Mouse (Mus musculus) neural tube, embryonic 13.5 days (tissue): ENCODE data around the gene Bmi1. TPM values are rescaled to one million over a fixed set of nuclear protein-coding genes. Genes with fewer than 3 reads are reported as not detected.
A peak's percentile ranks its signal among the peaks of the same experiment; 100 is the strongest.

Experiments
- ATAC-seq: fragments of 200-750 bp; cut with Nextera tagmentation; 2 replicates; pipeline ENCODE4 v1.8.0; 2017; ENCODE audit warnings: low read depth, mild to moderate bottlenecking, moderate TSS enrichment, moderate library complexity
- H3K27ac ChIP-seq: fragments of 300-500 bp; sonication (generic); replicated peaks from 2 replicates; pipeline ENCODE4 v1.5.1; 2015; ENCODE audit warnings: moderate library complexity, mild to moderate bottlenecking, inconsistent platforms
- H3K27me3 ChIP-seq: fragments of 300-500 bp; sonication (generic); 2 replicates; pipeline ENCODE4 v1.6.1; 2015; ENCODE audit warnings: mild to moderate bottlenecking, inconsistent platforms
- H3K36me3 ChIP-seq: fragments of 300-500 bp; sonication (generic); 2 replicates; pipeline ENCODE4 v1.6.1; 2015; ENCODE audit warnings: mild to moderate bottlenecking, inconsistent platforms
- H3K4me1 ChIP-seq: fragments of 300-500 bp; sonication (generic); replicated peaks from 2 replicates; pipeline ENCODE4 v1.6.1; 2015; ENCODE audit warnings: inconsistent platforms
- H3K4me2 ChIP-seq: fragments of 300-500 bp; sonication (generic); 2 replicates; pipeline ENCODE4 v1.6.1; 2015; ENCODE audit warnings: inconsistent platforms, mild to moderate bottlenecking, moderate library complexity
- H3K4me3 ChIP-seq: fragments of 300-500 bp; sonication (generic); 2 replicates; pipeline ENCODE4 v1.5.1; 2015; ENCODE audit warnings: mild to moderate bottlenecking, inconsistent platforms
- H3K9ac ChIP-seq: fragments of 300-500 bp; sonication (generic); 2 replicates; pipeline ENCODE4 v1.6.1; 2015; ENCODE audit warnings: moderate library complexity, mild to moderate bottlenecking, inconsistent platforms
- H3K9me3 ChIP-seq: fragments of 300-500 bp; sonication (generic); 2 replicates; pipeline ENCODE4 v1.6.1; 2016; ENCODE audit warnings: inconsistent platforms
- WGBS: fragments of 180-500 bp; shearing (Covaris S2); methylation state at CpG from one replicate; pipeline ENCODE4 v1.1.7; 2015; 5-methylcytosine and 5-hydroxymethylcytosine counted together
- polyA plus RNA-seq: library from polyadenylated mRNA; unstranded; fragments of >200 nt; fragmentation: Nextera tagmentation; extraction: Ambion mirVana; gene quantifications from 2 replicates; pipeline ENCODE4 v1.2.1, GENCODE M21; 2015

Bmi1 gene
- 34.2 and 40.7 TPM in 2 replicates for polyA plus RNA-seq

DNA sequence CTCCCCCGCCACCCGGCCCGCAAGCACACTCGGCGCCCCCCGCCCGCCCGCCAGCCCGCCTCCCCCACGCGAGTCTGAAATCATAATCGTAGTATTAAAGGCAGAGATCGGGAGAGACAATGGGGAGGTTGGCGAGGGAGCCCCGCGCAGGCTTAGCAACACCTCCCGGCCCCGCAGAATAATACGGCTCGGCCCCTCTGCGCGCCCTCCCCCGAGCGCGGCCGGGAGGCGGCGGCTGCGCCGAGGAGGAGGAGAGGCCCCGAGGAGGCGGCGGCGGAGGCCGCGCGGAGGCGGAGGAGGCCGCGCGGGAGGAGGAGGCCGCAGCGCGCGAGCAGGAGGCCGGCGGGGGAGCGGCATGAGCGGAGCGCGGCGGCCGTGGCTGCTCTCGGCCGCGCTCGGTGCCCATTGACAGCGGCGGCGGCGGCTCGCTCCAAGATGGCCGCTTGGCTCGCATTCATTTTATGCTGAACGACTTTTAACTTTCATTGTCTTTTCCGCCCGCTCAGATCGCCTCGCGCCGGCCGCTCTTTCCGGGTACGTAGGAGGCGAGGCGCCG lies at the start of gene Bmi1:
TSS of gene Bmi1 (plus strand) at position 83 of the 556 bp plus-strand sequence.
- H3K4me1 ChIP-seq = peaks cover 55% of the 10 kb centered on the region
- peak within 1 kb of the TSS; percentile 91 for H3K4me3 ChIP-seq
- H3K27me3 ChIP-seq = peaks cover 46% of the 10 kb centered on the region
- no peaks in the 10 kb centered on the region for H3K36me3 ChIP-seq
- H3K27ac ChIP-seq = peak within 1 kb of the TSS; percentile 100
- no peaks in the 10 kb centered on the region for H3K9me3 ChIP-seq
- 1% methylated on average over 58 of the region's 77 CpGs for WGBS
- ATAC-seq = peak; percentile 74
- peak within 1 kb of the TSS; percentile 99 for H3K9ac ChIP-seq
- peak within 1 kb of the TSS; percentile 78 for H3K4me2 ChIP-seq

DNA sequence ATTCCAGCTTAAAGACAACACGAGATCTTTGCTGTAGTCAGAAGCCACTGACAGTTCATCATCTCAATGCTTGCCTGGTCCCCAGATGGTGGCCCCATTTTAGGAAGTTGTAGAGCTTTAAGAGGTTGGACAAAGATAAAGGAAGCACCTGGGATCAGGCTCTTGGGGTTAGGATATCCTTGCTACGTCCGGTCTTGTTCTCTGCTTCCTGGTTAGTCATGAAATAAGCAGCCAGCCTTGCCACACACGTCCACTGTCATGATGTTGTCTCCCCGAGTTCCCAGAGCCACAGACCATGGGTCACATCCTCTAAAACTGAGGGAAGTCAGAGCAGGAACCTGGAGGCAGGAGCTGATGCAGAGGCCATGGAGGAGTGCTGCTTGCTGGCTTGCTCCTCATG lies 46.3 kb upstream of the Bmi1 start:
- no peaks in the 10 kb centered on the region for H3K36me3 ChIP-seq

DNA sequence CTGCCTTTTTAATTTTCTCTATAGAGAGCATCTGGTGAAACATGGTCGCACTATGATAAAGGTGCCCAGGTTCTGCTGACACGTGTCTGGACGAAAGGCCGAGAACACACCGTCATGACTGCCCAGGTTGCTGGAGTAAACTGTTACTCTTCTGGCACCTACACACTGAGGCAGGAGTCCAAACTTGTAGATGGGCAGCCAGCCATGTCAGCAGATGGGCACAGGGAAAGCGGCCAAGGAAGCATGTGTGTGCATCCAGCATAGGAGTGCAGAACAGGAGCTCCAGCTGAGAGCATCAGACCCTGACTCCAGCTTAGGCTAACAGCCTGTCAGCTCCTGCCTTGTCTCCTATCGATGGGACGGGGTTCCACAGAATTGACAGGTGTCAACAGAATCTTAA lies 41.8 kb upstream of the Bmi1 start:
- Histone ChIP-seq H3K4me3 (no peak overlapping the region), H3K4me1 (no peaks in the 10 kb centered on the region), H3K36me3 (no peaks in the 10 kb centered on the region), H3K9ac (no peak overlapping the region), H3K27me3 (no peaks in the 10 kb centered on the region), H3K9me3 (no peaks in the 10 kb centered on the region; the same call in 1 of the 2 replicates), H3K4me2 (no peak overlapping the region), H3K27ac (no peak overlapping the region)
- peak; percentile 47; the same call in 1 of the 2 replicates for ATAC-seq
- 80% methylated on average over 8 of the region's 8 CpGs for WGBS

More for the DNA sequence above, 46.3 kb upstream of the Bmi1 start:
- no peaks in the 10 kb centered on the region for H3K9me3 ChIP-seq
- H3K4me3 ChIP-seq = no peak overlapping the region
- no peaks in the 10 kb centered on the region for H3K27me3 ChIP-seq
- no peak overlapping the region for H3K27ac ChIP-seq
- H3K9ac ChIP-seq = no peak overlapping the region
- no peak overlapping the region for H3K4me2 ChIP-seq
- H3K4me1 ChIP-seq = no peaks in the 10 kb centered on the region
- 76% methylated on average over 5 of the region's 5 CpGs for WGBS
- ATAC-seq = no peak

DNA sequence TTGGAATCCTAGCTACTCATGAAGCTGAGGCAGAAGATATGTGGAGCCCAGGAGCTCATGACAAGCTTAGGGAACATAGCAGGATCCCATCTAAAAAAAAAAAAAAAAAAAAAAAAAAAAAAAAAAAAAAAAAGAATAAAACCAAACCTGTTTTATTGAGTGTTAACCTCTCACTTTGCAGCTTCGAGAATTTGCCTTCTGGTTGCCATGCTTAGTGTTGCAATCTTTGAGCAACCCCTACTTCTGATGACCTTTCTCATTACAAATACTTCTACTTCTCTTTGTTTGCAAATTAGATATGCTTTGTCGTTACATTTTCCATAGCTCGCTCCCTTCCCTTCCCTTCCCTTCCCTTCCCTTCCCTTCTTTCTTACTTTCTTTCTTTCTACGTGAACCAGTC lies 28.3 kb upstream of the Bmi1 start:
- Histone ChIP-seq H3K4me3 (no peak overlapping the region), H3K9ac (no peak overlapping the region), H3K36me3 (no peaks in the 10 kb centered on the region), H3K9me3 (0 out of 2 replicates have a peak, but pooled peaks cover 4% of the 10 kb centered on the region), H3K4me2 (no peak overlapping the region), H3K4me1 (no peaks in the 10 kb centered on the region), H3K27ac (no peak overlapping the region), H3K27me3 (no peaks in the 10 kb centered on the region)
- WGBS = 74% methylated on average over 3 of the region's 4 CpGs
- ATAC-seq = no peak

DNA sequence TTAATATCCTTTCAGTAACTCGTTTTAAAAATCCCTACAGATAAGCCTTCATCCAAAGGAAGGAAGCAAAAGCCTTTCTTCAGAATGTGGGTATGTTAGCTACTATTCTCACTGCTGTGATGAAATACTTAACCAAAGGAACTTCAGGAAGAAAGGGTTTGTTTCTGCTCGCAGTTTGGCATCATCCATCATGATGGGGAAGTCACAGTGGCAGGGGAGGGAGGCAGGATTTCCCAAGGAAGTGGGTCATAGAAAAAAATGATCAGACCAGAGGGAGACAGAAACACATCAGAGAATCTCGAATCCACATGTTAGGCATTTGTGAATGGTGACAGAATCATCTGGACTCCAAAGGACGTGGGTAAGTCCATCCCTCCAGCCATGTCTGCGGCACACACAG lies 22.0 kb upstream of the Bmi1 start:
- Histone ChIP-seq H3K9ac (no peak overlapping the region), H3K27me3 (no peaks in the 10 kb centered on the region), H3K27ac (no peak overlapping the region), H3K36me3 (no peaks in the 10 kb centered on the region), H3K4me2 (no peak overlapping the region), H3K9me3 (no peaks in the 10 kb centered on the region), H3K4me3 (no peak overlapping the region), H3K4me1 (no peaks in the 10 kb centered on the region)
- 76% methylated on average over 5 of the region's 5 CpGs for WGBS
- ATAC-seq = no peak

DNA sequence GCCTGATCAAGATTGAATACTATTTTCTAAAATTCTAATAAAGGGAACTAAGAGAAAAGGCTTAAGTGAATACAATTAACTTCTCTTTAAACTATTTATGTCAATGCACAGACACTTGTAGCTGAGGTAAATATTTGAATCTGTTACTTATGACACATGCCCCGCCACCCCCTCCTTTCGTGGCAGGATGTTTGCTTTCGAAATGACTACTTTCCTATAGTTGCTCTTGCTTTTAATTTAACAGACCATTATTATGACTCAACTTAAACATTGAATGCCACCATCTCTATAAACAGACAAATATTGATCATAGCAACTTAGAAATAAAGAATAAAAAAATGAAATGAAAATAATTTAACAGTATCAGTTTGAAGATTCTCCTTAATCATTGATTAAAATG lies 12.8 kb upstream of the Bmi1 start:
- Histone ChIP-seq H3K36me3 (no peaks in the 10 kb centered on the region), H3K27me3 (no peaks in the 10 kb centered on the region), H3K27ac (no peak overlapping the region), H3K4me1 (no peaks in the 10 kb centered on the region), H3K9me3 (no peaks in the 10 kb centered on the region), H3K4me3 (no peak overlapping the region), H3K9ac (no peak overlapping the region), H3K4me2 (no peak overlapping the region)
- WGBS = 93% methylated on average over 3 of the region's 3 CpGs
- no peak for ATAC-seq

DNA sequence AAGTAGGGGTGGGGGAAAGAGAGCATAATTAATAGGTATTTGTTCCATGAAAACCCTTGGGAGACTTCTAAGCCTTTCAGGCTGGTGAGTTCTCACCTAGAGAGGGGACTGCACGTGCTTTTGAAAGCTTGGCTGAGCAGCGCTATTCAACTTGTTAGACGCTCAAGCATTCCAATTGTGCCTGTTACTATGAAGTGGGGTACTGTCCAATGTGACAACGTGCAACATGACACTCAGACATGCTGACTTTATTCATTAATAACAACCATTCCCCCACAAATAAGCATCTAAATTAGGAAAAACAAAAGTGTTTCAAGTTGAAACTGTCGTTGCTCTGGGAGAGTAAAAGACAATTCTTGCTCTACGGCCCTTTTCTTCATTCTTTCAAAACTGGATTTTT lies 5.8 kb upstream of the Bmi1 start:
- peaks cover 24% of the 10 kb centered on the region for H3K4me1 ChIP-seq
- H3K27me3 ChIP-seq = peaks cover 16% of the 10 kb centered on the region
- 0 out of 2 replicates have a peak overlapping the region, but pooled peaks have one; percentile 11 for H3K4me2 ChIP-seq
- WGBS = 10% methylated on average over 6 of the region's 6 CpGs
- H3K9ac ChIP-seq = no peak overlapping the region
- H3K9me3 ChIP-seq = no peaks in the 10 kb centered on the region
- no peak overlapping the region for H3K4me3 ChIP-seq
- H3K27ac ChIP-seq = no peak overlapping the region
- ATAC-seq = no peak
- H3K36me3 ChIP-seq = no peaks in the 10 kb centered on the region

DNA sequence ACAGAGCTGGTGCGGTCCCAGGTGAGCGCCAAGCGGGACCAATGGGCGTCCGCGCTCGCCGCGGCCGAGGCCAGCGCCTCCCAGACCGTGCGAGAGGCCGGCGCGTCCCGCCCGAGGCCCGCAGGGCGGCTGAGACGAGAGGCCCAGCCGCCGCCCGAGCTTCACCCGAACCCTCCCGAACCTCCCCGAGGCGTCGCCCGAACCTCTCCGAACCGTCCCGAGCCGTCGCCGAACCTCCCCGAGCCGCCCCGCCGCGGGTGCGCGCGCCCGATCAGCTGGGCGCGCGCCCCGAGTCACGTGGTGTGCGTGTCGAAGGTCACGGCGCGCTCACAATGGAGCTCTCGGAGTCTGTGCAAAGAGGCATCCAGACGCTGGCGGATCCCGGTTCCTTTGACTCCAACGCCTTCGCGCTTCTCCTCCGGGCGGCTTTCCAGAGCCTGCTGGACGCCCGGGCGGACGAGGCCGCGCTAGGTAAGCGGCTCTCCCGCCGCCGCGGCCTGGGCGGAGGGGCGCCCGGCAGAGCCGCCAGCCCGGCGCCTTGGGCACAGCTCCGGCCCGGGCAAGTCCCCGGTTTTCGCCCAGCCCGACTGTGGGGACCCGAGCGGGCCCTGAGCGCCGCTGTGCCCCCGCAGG lies 4.6 kb upstream of the Bmi1 start, which contains the start of gene Commd3:
TSS of gene Commd3 (plus strand) at position 252 of the 633 bp plus-strand sequence.
- peak; percentile 90 for ATAC-seq
- H3K4me2 ChIP-seq = peak within 1 kb of the TSS; percentile 83
- H3K9me3 ChIP-seq = no peaks in the 10 kb centered on the region
- under 1% methylated on average over 91 of the region's 91 CpGs for WGBS
- peaks cover 16% of the 10 kb centered on the region for H3K27me3 ChIP-seq
- H3K9ac ChIP-seq = peak within 1 kb of the TSS; percentile 99
- H3K4me3 ChIP-seq = peak within 1 kb of the TSS; percentile 84
- peaks cover 26% of the 10 kb centered on the region for H3K4me1 ChIP-seq
- no peaks in the 10 kb centered on the region for H3K36me3 ChIP-seq
- peak within 1 kb of the TSS; percentile 100 for H3K27ac ChIP-seq

DNA sequence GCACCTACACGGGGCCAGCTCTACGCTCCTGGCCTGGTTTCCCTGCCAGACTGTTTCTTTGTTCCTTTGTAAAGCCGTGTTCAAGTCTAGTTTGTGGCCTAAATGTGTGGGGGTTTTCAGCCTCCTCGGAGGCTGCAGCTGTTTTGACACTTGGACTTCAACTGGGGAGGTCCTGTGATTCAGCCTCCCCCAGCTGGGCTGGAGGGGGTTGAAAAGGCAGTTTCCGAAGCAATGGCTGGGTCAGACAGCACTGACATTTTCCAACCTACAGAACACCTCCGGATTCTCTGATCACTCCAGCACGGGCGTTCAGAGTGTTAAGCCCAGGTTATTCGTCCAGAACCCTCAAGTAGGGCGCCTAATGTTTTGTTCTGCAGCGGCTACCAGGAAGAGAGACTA lies 4.1 kb upstream of the Bmi1 start:
- H3K36me3 ChIP-seq = no peaks in the 10 kb centered on the region
- H3K4me1 ChIP-seq = peaks cover 26% of the 10 kb centered on the region
- H3K9ac ChIP-seq = peak overlapping the region; percentile 99
- H3K27me3 ChIP-seq = peaks cover 16% of the 10 kb centered on the region
- under 1% methylated on average over 11 of the region's 11 CpGs for WGBS
- H3K9me3 ChIP-seq = no peaks in the 10 kb centered on the region
- H3K27ac ChIP-seq = peak overlapping the region; percentile 100
- H3K4me3 ChIP-seq = peak overlapping the region; percentile 84
- peak; percentile 1; the same call in 1 of the 2 replicates for ATAC-seq
- peak overlapping the region; percentile 83 for H3K4me2 ChIP-seq

DNA sequence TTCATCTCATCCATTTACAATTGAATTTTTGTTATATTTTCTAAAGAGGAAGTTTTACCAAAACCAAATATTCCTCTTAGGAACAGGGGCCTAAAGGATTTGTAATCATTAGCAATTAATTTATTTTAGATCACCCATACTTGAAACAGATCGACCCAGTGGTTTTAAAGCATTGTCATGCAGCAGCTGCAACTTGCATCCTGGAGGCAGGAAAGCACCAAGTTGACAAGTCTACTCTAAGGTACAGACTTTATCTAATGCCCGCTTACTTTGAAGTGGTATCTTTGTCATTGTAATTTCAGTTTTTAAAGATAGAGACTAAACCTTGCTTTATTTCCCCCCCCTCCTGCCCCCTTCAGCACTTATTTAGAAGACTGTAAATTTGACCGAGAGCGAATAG lies 3.1 kb upstream of the Bmi1 start:
- H3K9ac ChIP-seq = no peak overlapping the region
- H3K4me1 ChIP-seq = peaks cover 34% of the 10 kb centered on the region
- H3K4me2 ChIP-seq = peak overlapping the region; percentile 83
- no peak overlapping the region for H3K4me3 ChIP-seq
- no peaks in the 10 kb centered on the region for H3K36me3 ChIP-seq
- WGBS = 44% methylated on average over 4 of the region's 4 CpGs
- H3K27me3 ChIP-seq = peaks cover 16% of the 10 kb centered on the region
- no peaks in the 10 kb centered on the region for H3K9me3 ChIP-seq
- H3K27ac ChIP-seq = no peak overlapping the region
- no peak for ATAC-seq

DNA sequence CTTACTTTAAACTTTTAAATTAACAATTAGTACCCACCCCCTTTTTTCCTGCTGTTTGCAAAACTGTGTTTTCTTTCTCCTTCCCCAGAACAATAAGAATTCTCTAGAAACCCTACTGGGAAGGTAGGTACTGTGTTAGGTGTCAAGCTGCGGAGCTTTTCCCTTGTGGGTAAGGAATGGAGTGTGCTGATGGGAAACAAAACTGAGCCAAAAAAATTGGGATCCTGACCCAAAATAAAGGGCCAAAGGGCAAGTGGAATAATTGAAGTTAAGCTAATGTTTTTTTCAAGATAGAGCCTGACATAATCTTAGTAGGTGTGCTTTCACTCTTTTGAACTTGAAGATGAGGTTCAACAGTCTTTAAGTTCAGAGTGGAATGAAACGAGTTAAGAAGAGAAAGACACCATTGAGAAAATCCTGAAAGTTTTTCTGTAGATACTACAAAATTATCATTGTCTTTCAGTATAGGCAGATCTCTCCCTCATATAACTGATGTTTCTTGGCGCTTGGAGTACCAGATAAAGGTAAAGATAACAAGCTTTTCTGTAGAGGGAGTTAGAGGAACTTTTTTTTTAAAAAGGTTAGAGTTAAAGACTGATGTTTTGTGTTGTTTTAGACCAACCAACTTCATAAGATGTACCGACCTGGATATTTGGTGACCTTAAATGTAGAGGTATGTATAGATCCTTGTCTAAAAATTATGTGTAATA lies 2.5 kb upstream of the Bmi1 start:
- H3K4me3 ChIP-seq = no peak overlapping the region
- H3K4me2 ChIP-seq = 0 out of 2 replicates have a peak overlapping the region, but pooled peaks have one; percentile 83
- WGBS = 51% methylated on average over 4 of the region's 4 CpGs
- H3K27me3 ChIP-seq = peaks cover 21% of the 10 kb centered on the region
- H3K9me3 ChIP-seq = no peaks in the 10 kb centered on the region
- H3K36me3 ChIP-seq = no peaks in the 10 kb centered on the region
- H3K27ac ChIP-seq = no peak overlapping the region
- peaks cover 39% of the 10 kb centered on the region for H3K4me1 ChIP-seq
- no peak overlapping the region for H3K9ac ChIP-seq
- ATAC-seq = no peak
